18 mouse cellular contexts compared by ENCODE assay signal in the genomic region with DNA sequence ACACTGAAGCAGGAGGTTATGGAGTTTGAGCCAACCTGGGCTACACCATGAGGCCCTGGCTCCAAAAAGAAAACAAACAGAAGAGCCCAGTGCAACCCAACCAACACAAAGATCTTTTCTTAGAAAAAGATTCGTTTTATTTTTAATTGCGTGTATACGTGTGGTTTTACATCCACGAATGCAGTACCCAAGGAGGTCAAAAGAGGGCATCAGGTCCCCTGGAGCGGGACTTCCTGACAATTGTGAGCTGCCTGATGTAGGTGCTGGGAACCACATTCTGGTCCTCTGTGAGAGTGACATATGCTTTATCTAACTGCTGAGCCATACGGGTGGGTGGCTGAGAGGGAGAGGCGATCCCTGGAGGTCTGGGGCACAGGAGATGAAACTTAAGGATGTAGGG.
A peak's percentile ranks its signal among the peaks of the same experiment; 100 is the strongest.
DNase-seq lines count a peak whose midpoint lies in the region; ATAC-seq and TF ChIP-seq lines count a peak whose summit lies in the region.
"Had no signal": no experiment of that assay in that cellular context is flagged by ENCODE, and none has a peak within 500 bp of the region (broad histone marks: within the 10 kb centered on the region; RNA-seq: fewer than 3 reads in every experiment).

No protein-coding gene starts in this region.

- no peaks in the 10 kb centered on the region for H3K79me2 ChIP-seq in MEL (ENCODE audit: control insufficient read depth, insufficient read depth, low read length, poor library complexity)

- no peak overlapping the region for H3K9ac ChIP-seq in liver, postnatal 0 days (replicated peaks)
- H3K9ac ChIP-seq in liver, embryonic 11.5 days (ENCODE audit: low read depth, low read length): no peak overlapping the region
- no peak overlapping the region for H3K9ac ChIP-seq in MEL (ENCODE audit: control insufficient read depth, low read depth, low read length, poor library complexity, severe bottlenecking)
- no peak overlapping the region for H3K9ac ChIP-seq in stomach, postnatal 0 days (ENCODE audit: low read length)
- H3K9ac ChIP-seq: embryonic facial prominence, embryonic 12.5 days; forebrain, embryonic 15.5 days; heart, embryonic 13.5 days; hindbrain, embryonic 15.5 days had no signal

- no peaks in the 10 kb centered on the region for H3K36me3 ChIP-seq in liver, postnatal 0 days (replicated peaks; ENCODE audit: insufficient read depth, low read length)
- no peaks in the 10 kb centered on the region for H3K36me3 ChIP-seq in liver, embryonic 11.5 days (ENCODE audit: control insufficient read depth, insufficient read depth, low read length)
- no peaks in the 10 kb centered on the region for H3K36me3 ChIP-seq in MEL (ENCODE audit: control insufficient read depth in 1 of 2, insufficient read depth in 2 of 2, low read length in 2 of 2)
- no peaks in the 10 kb centered on the region for H3K36me3 ChIP-seq in stomach, postnatal 0 days (ENCODE audit: control insufficient read depth, insufficient read depth, low read length)
- H3K36me3 ChIP-seq: embryonic facial prominence, embryonic 12.5 days; forebrain, embryonic 15.5 days; heart, embryonic 13.5 days; hindbrain, embryonic 15.5 days had no signal

- no peak for DNase-seq in liver, postnatal 0 days
- no peak for DNase-seq in liver, embryonic 11.5 days (ENCODE audit: low spot score)
- DNase-seq in ES-CJ7 (ENCODE audit: low read depth, low spot score) (peak; percentile 28), MEL (ENCODE audit: low read depth, low spot score) (no peak)
- DNase-seq in stomach, postnatal 0 days (ENCODE audit: low spot score): no peak
- DNase-seq in adrenal gland, postnatal 4 days (ENCODE audit: low spot score in 2 of 2): no peak
- no peak for DNase-seq in layer of hippocampus, postnatal 25 days (ENCODE audit: extremely low spot score in 1 of 2, low spot score in 1 of 2)
- DNase-seq: adrenal gland, postnatal 10 days; cerebellum, adult 18-20 months; cerebellum, adult 9-11 months; cerebellum, postnatal 36 days; gastrocnemius, postnatal 36 days; heart, adult 11 months; heart, postnatal 36 days had no signal

- no peak for TF ChIP-seq EP300 in liver, postnatal 0 days (IDR thresholded peaks at IDR 0.05; ENCODE audit: low read depth)
- no peak for TF ChIP-seq EP300 in MEL (IDR thresholded peaks at IDR 0.05; ENCODE audit: low read depth in 1 of 2, low read length in 2 of 2)
- TF ChIP-seq EP300 in stomach, postnatal 0 days (optimal IDR thresholded peaks at IDR 0.05): no peak

- H3K27me3 ChIP-seq in liver, postnatal 0 days (ENCODE audit: insufficient read depth, low read length): no peaks in the 10 kb centered on the region
- H3K27me3 ChIP-seq in liver, embryonic 11.5 days (replicated peaks; ENCODE audit: control insufficient read depth, insufficient read depth, low read length): no peaks in the 10 kb centered on the region
- H3K27me3 ChIP-seq in MEL (ENCODE audit: control insufficient read depth in 1 of 2, insufficient read depth in 2 of 2, low read length in 2 of 2): no peaks in the 10 kb centered on the region
- H3K27me3 ChIP-seq in stomach, postnatal 0 days (ENCODE audit: control insufficient read depth, insufficient read depth, low read length): no peaks in the 10 kb centered on the region
- H3K27me3 ChIP-seq: embryonic facial prominence, embryonic 12.5 days; hindbrain, embryonic 15.5 days had no signal

- no peak overlapping the region for H3K27ac ChIP-seq in liver, postnatal 0 days (ENCODE audit: low read depth)
- H3K27ac ChIP-seq in liver, embryonic 11.5 days (ENCODE audit: low read depth, low read length): no peak overlapping the region
- no peak overlapping the region for H3K27ac ChIP-seq in MEL (ENCODE audit: control insufficient read depth, low read depth, low read length)
- no peak overlapping the region for H3K27ac ChIP-seq in stomach, postnatal 0 days (replicated peaks)
- H3K27ac ChIP-seq: embryonic facial prominence, embryonic 12.5 days; forebrain, embryonic 15.5 days; heart, embryonic 13.5 days; hindbrain, embryonic 15.5 days had no signal

- H3K4me2 ChIP-seq in liver, postnatal 0 days (ENCODE audit: low read depth, low read length): no peak overlapping the region
- H3K4me2 ChIP-seq in liver, embryonic 11.5 days: no peak overlapping the region
- H3K4me2 ChIP-seq in stomach, postnatal 0 days (replicated peaks; ENCODE audit: low read depth): no peak overlapping the region
- H3K4me2 ChIP-seq: embryonic facial prominence, embryonic 12.5 days; forebrain, embryonic 15.5 days; heart, embryonic 13.5 days; hindbrain, embryonic 15.5 days had no signal

- no peak for TF ChIP-seq POLR2A in MEL (IDR thresholded peaks at IDR 0.05; ENCODE audit: control insufficient read depth in 1 of 2, insufficient read depth in 1 of 2, low read depth in 1 of 2, low read length in 2 of 2, poor library complexity in 1 of 2)

- H3K9me3 ChIP-seq in liver, postnatal 0 days (ENCODE audit: low read length): no peaks in the 10 kb centered on the region
- no peaks in the 10 kb centered on the region for H3K9me3 ChIP-seq in liver, embryonic 11.5 days (ENCODE audit: control insufficient read depth, low read length)
- no peaks in the 10 kb centered on the region for H3K9me3 ChIP-seq in MEL (replicated peaks; ENCODE audit: insufficient read depth, low read length)
- H3K9me3 ChIP-seq in stomach, postnatal 0 days (ENCODE audit: control insufficient read depth, low read length): no peaks in the 10 kb centered on the region
- H3K9me3 ChIP-seq: forebrain, embryonic 15.5 days; hindbrain, embryonic 15.5 days had no signal

- no peaks in the 10 kb centered on the region for H3K4me1 ChIP-seq in liver, postnatal 0 days (ENCODE audit: insufficient read depth)
- no peaks in the 10 kb centered on the region; the same call in 1 of the 2 replicates for H3K4me1 ChIP-seq in liver, embryonic 11.5 days (replicated peaks; ENCODE audit: control insufficient read depth, insufficient read depth, low read length)
- H3K4me1 ChIP-seq in MEL (ENCODE audit: control insufficient read depth in 1 of 2, insufficient read depth in 2 of 2, low read length in 2 of 2): no peaks in the 10 kb centered on the region
- 0 out of 2 replicates have a peak, but pooled peaks cover 4% of the 10 kb centered on the region for H3K4me1 ChIP-seq in stomach, postnatal 0 days (replicated peaks; ENCODE audit: control insufficient read depth, insufficient read depth)

- H3K4me3 ChIP-seq in liver, postnatal 0 days (ENCODE audit: low read depth, low read length): no peak overlapping the region
- H3K4me3 ChIP-seq in liver, embryonic 11.5 days (ENCODE audit: low read depth, low read length): no peak overlapping the region
- no peak overlapping the region for H3K4me3 ChIP-seq in MEL (ENCODE audit: control insufficient read depth in 1 of 2, insufficient read depth in 1 of 2, low read depth in 2 of 2, low read length in 2 of 2)
- no peak overlapping the region for H3K4me3 ChIP-seq in stomach, postnatal 0 days (ENCODE audit: low read depth, low read length)
- H3K4me3 ChIP-seq: embryonic facial prominence, embryonic 12.5 days; forebrain, embryonic 15.5 days; heart, embryonic 13.5 days; hindbrain, embryonic 15.5 days had no signal

- TF ChIP-seq CTCF in liver, postnatal 0 days (IDR thresholded peaks at IDR 0.05; ENCODE audit: low read depth): 0 out of 2 replicates have a peak, but pooled peaks have one; percentile 13
- TF ChIP-seq CTCF in MEL (IDR thresholded peaks at IDR 0.05 in 2 of 3, conservative IDR thresholded peaks at IDR 0.05 in 1 of 3; ENCODE audit: control insufficient read depth in 1 of 3, insufficient read depth in 1 of 3, low read depth in 2 of 3, low read length in 3 of 3, poor library complexity in 1 of 3, severe bottlenecking in 1 of 3): peak in 2 of 3 experiments; percentile 4 to 24; a peak in 1 of 6 replicates
- 0 out of 2 replicates have a peak, but pooled peaks have one; percentile 3 for TF ChIP-seq CTCF in stomach, postnatal 0 days (IDR thresholded peaks at IDR 0.05; ENCODE audit: low read depth)

- no peak for ATAC-seq in liver, postnatal 0 days
- no peak for ATAC-seq in liver, embryonic 11.5 days (replicated peaks; ENCODE audit: low FRiP score)
- ATAC-seq in stomach, postnatal 0 days (ENCODE audit: low FRiP score, low TSS enrichment): no peak
- ATAC-seq: forebrain, embryonic 15.5 days had no signal

- TF ChIP-seq RAD21 in MEL (IDR thresholded peaks at IDR 0.05; ENCODE audit: low read depth, low read length): no peak

- 85% methylated on average over 7 of the region's 7 CpGs for WGBS in liver, postnatal 0 days (ENCODE audit: insufficient replicate concordance)
- 91% methylated on average over 7 of the region's 7 CpGs for WGBS in liver, embryonic 11.5 days
- 95% methylated on average over 7 of the region's 7 CpGs for WGBS in stomach, postnatal 0 days

TF ChIP-seq in MEL, 35 proteins besides CTCF, POLR2A, EP300 and RAD21:
- TF ChIP-seq SMC3 (IDR thresholded peaks at IDR 0.05; ENCODE audit: low read depth, low read length) (peak; percentile 14; the same call in 1 of the 2 replicates), NELFE (IDR thresholded peaks at IDR 0.05; ENCODE audit: low read depth, low read length) (no peak)
TF ChIP-seq in MEL: peak in this region for 1.
